Mouse (Mus musculus) adrenal gland, postnatal 10 days (tissue): ENCODE data around the gene 9530053A07Rik. TPM values are rescaled to one million over a fixed set of nuclear protein-coding genes. Genes with fewer than 3 reads are reported as not detected.

ENCODE experiments used
- DNase-seq: peaks from one replicate; pipeline ENCODE4 v3.0.0; 2021; ENCODE audit warnings: mixed read lengths
- total RNA-seq, 2 experiments: library from RNA; stranded (reverse); gene quantifications; 2 replicates each; pipeline ENCODE4 v1.2.3; 2021

Gene 9530053A07Rik
- total RNA-seq, 2 experiments from 2014 or later = not detected

DNA sequence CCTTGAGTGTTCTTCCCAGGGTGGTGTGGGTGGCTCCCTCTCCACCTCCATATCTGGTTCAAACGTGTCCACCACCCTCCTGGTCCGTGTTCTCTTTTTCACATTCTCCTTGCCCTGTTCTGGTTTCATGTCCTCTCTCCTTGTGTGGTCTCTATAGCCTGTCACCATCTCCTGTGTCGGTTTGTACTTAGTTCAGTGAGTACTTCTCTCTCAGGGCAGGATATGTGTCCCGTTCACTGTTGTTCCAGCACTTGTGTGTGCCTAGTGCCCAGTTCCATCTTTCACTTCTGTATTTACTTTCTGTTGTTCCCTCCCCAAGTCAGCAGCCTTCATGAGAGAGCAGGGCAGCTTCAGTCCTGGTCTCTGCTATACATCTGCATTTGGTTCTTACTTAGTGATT is 46.1 kb downstream of the 9530053A07Rik start:
- no peak for DNase-seq

GRCm38 (mm10) chr7:28179228-28179627 is 50.0 kb downstream of the 9530053A07Rik start, which contains the start of gene Dyrk1b:
TSS of gene Dyrk1b (plus strand) at chr7:28179469.
- DNase-seq = peak; percentile 99

DNA sequence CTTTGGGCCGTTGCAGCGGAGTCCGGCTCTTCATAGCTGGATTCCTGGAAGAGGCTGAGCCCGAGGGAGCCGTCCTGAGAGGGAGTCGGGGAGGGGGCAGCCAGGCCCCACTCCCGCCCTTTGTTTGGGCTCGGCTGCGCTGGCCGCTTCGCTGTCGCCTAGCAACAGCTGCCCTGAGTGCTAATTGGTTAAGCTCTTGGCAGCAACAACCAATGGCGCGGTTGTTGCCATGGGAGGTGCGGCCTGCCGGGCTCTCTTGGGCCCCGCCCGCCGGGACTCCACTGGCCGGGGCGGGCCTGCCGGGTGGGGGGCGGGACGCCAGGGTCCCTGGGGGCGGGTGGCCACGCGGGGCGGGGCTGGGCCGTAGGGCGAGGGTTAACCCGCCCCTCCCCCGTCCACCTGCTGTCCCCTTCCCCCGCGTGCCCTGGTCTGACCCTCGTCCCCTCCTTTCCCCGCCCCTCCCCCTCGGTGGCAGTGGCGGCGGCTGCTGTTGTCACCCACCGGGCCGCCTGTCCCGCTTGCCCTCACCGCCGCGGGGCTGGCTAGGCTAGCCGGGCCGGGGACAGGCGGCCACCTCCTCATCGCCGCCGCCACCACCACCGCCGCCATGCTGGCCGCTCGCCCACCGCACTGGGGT is 50.6 kb downstream of the 9530053A07Rik start:
- peak; percentile 97 for DNase-seq

- DNase-seq = no peak
Measured at GRCm38 (mm10) chr7:28180890-28181289, 51.6 kb downstream of the 9530053A07Rik start.

DNA sequence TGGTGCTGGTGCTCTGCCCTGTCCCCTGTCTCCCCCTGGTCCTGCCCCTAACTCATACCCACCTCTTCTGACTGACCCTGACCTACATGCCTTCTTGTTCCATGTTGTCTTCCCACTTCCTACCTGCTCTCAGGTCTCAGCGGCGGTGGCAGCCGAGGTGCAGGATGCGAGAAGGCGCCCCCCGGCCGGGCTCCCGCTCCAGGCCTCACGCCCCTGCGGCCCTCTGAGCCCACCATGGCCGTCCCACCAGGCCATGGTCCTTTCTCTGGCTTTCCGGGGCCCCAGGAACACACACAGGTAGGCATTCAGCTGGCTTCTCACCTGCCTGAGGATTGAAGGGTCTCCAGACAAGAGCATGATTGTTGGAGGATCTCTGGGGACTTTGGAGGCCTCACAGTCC is 52.1 kb downstream of the 9530053A07Rik start:
- DNase-seq = no peak

DNA sequence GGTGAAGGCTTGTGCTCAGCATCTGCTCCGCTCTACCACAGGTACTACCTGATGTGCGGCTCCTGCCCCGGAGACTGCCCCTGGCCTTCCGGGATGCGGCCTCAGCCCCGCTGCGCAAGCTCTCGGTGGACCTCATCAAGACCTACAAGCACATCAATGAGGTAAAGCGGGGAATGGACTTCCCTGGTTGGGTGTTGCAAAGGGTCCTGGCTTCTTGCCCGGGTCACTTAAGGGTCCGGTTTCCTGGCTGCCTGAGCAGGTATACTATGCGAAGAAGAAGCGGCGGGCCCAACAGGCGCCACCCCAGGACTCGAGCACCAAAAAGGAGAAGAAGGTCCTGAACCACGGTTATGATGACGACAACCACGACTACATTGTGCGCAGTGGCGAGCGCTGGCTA is 53.1 kb downstream of the 9530053A07Rik start:
- no peak for DNase-seq

DNA sequence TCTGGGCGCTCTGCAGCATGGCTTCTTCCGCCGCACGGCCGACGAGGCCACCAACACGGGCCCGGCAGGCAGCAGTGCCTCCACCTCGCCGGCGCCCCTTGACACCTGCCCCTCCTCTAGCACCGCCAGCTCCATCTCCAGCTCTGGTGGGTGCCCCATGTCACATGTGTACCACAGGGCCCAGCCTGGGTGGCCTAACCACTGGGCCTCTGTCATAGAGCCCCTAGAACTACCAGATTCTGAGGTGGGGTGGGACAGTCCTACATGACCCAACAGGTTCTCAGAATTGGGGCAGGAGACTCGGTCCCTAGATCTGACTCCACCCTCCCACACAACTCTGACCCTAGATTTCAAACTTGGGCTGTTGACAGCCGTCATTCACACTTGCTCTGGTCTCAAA is 56.6 kb downstream of the 9530053A07Rik start:
- no peak for DNase-seq

DNA sequence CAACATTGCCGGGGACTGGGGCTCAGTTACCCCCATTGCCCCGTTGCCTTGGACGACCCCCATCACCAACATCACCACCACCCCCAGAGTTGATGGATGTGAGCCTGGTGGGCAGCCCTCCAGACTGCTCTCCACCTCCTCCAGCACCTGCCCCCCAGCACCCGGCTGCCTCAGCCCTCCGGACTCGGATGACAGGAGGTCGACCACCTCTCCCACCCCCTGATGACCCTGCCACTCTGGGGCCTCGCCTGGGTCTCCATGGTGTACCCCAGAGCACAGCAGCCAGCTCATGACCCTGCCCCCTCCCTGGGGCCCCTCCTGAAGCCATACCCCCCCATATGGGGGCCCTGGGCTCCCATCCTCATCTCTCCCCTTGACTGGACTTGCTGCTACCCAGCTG is 57.4 kb downstream of the 9530053A07Rik start:
- no peak for DNase-seq

DNA sequence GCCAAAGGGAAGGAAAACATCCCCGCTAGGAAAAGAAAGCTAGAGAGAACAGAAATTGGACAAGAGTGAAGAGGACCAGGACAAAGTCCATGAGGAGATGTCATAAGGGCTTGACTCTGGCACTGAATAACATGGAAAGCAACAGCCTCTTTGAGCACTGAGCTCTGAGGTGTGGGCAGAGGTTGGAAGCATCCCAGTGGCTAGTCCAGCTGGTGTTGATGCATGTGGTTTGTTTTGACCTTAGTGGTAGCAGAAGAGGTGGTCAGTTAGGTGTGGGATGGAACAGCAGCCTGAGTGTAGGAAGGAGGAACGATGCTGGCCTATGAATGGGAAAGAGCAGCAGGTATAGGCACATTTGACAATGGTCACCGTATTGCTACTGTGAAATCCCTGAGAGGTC is 62.2 kb downstream of the 9530053A07Rik start:
- no peak for DNase-seq

DNA sequence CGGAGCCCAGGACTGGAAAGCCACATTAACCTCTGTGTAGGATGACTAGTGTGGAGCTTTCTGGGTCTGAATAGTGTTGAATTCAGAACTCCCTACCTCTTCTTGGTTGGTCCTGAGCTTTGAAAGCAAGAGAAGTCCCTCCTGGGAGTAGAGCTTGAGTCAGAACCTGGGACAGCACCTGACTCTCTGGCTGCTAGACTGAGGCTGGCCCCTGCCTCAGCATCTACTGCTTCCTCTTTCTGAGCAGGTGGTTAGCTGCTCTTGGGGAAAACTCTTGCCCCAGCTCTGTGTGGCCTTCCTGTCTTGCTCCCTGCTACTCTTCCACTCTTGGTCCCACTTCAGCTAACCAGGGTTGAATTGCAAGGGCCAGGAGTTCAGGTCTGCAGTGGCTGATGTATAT is 62.6 kb downstream of the 9530053A07Rik start:
- DNase-seq = no peak

- DNase-seq = no peak
Measured at GRCm38 (mm10) chr7:28195414-28196098, 66.3 kb downstream of the 9530053A07Rik start.

- peak; percentile 54 for DNase-seq
Measured at GRCm38 (mm10) chr7:28196528-28196927, 67.3 kb downstream of the 9530053A07Rik start.

DNA sequence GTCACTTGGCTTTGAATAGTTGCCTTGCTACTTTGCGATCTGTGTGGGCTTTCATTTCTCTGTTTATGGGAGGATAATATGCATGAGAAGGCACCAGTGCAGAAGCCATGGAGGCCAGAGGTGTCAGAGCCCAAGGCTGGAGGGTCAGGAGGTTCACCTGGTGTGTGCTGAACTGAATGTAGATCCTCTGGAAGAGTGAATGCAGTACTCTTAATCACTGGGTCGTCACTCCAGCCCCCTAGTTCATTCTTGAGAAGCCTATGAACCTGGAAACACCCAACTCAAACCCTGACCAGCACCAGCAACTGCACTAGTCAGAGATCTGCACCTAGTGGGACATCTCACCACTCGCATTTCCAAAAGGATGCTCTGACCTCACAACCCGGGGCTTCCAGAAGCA is 69.8 kb downstream of the 9530053A07Rik start:
- no peak for DNase-seq

DNA sequence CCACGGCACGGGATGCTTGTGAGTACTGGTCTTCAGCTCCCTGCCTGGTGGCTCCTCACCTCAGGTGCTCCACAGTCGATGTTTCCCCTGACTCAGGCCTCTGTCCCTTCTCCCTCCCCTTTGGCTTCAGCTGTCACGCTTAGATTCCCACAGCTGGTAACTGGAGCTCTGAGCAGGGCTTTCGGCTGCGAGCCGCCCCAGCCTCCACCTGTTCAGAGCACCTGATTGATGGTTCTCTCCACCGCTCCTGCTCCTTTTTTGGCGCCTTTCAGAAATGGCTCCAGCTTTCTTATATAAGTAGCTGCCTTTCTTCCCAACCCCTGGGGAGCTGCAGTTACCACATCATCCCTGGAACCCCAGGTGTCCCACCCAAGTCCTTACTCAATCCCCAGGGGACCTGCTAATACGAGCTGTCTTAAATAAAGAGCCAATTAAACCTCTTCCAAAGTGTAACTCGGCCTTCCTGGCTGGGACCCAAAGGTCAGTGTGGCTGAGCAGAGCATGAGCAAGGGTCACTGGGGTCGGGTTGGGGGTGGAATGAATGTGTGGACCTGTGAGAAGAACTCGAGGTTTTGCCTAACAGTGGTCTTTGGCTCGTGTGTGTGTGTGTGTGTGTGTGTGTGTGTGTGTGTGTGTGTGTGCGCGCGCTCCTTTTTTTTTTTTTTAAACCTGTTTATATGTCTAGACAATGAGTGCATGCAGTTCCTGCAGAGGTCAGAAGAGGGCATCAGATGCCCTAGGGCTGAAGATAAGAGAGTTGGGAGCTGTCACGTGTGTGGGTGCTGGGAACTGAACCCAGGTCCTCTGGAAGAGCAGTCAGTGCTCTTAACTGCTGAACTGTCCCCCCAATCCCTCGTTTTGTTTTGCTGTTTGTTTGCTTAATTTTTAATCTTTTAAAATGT is 74.2 kb downstream of the 9530053A07Rik start:
- DNase-seq = peak; percentile 75

GRCm38 (mm10) chr7:28206044-28206600 is 76.9 kb downstream of the 9530053A07Rik start:
- DNase-seq = peak; percentile 59

DNA sequence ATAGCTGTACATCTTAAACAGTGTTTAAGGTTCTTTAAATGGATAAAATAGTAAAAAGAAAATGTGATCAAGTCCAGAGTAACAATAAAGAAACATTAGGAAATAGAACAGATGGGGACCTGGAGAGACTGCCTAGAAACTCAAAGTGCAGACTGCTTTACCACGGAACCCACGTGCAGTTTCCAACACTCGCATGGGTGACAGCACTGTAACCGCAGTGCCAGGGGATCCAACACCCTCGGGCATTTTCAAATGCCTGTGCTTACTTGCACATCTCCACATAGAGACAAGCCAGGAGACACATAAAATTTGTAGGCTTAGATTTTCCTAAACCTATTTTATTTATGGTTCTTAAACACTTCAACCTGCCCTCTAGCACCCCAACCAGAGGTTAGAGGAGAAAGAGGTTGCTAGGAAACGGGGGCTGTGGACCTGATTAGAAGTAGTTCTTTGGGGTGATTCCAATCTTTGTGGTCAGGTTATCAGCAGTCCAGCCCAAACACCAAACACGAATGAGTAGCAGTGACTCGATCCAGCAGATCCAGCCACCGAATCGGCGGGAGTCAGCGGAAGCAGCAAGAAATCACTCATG is 79.2 kb downstream of the 9530053A07Rik start:
- no peak for DNase-seq

DNA sequence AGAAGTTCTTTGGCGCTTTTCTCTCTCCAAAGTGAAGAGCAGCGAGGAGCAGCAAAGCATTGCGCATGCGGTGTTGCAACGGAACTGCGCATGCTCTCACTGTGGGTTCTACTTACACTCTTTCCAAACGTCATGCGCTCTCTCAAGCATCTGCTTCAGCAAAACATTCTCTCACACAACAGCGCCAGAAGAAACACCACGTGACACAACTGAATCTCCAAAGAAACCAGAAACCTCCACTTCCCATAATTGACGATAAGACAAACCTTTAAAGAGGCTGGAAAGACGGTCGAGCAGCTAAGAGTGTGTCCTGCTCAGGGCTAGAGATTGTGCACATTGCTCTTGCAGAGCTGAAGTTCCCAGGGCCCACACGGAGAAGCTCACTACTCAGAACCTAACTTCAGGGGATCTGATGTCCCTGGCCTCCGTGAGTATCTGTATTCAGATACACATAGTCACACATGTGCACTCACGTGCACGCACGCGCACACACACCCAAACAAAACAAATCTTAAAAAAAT is 79.8 kb downstream of the 9530053A07Rik start:
- peak; percentile 78 for DNase-seq

DNA sequence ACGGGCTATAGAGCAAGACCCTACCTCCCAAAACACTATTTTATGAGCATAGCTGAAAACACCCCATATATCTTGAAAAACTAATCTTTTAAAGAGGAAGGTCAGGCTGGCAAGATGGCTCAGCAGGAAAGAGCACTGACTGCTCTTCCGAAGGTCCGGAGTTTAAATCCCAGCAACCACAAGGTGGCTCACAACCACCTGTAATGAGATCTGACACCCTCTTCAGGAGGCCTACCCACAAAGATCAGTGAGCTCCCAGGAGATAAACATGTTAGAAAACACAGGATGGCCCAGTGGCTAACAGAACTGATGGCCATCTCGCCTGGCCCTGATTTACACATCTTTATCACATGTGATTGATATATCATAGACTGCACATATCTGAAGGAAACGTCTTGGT is 81.5 kb downstream of the 9530053A07Rik start:
- DNase-seq = no peak

- peak; percentile 89 for DNase-seq
Measured at GRCm38 (mm10) chr7:28214142-28214541, 84.9 kb downstream of the 9530053A07Rik start.
